Mouse (Mus musculus): ENCODE measurements around the gene Gm12569. TPM values are rescaled to one million over a fixed set of nuclear protein-coding genes. Genes with fewer than 3 reads are reported as not detected.

Gm12569 gene
- total RNA-seq, 1 experiment from 2014 or later = not detected

Other genes with a start within 250 kb of the Gm12569 start
- not detected in 2 replicates for gene Olfr1377, start 238.5 kb upstream of the Gm12569 start, total RNA-seq (2017)
- not detected in 2 replicates for gene Olfr51, start 216.9 kb upstream of the Gm12569 start, total RNA-seq (2017)
- not detected in 2 replicates for gene Olfr54, start 206.2 kb upstream of the Gm12569 start, total RNA-seq (2017)
- gene Olfr1375, start 172.4 kb upstream of the Gm12569 start, total RNA-seq (2017) = not detected in 2 replicates
- not detected in 2 replicates for gene Zfp354a, start 161.2 kb upstream of the Gm12569 start, total RNA-seq (2017)
- gene Clk4, start 41.3 kb downstream of the Gm12569 start, total RNA-seq (2017) = 364 and 438 TPM in 2 replicates
- not detected in 2 replicates for gene BC049762, start 42.6 kb downstream of the Gm12569 start, total RNA-seq (2017)
- gene Col23a1, start 69.4 kb downstream of the Gm12569 start, total RNA-seq (2017) = 0.81 and 0.86 TPM in 2 replicates

Measured in neutrophil, adult 5-6 weeks (primary cell).